Mouse (Mus musculus) embryonic facial prominence, embryonic 10.5 days (tissue): ENCODE measurements at regions not wholly inside any gene's neighbourhood (a gene's known extent, or its start where the extent isn't known, plus 50 kb on each side); places are given as distances from the start of the nearest gene placed in this dataset.
A peak's percentile ranks its signal among the peaks of the same experiment; 100 is the strongest.

Experiments
- DNase-seq: peaks from one replicate; pipeline ENCODE4 v3.0.0-alpha.2; 2017; ENCODE audit warnings: low spot score
- H3K27ac ChIP-seq: fragments of 300-500 bp; sonication (generic); replicated peaks from 2 replicates; pipeline ENCODE4 v1.5.1; 2016; ENCODE audit warnings: mild to moderate bottlenecking
- H3K27me3 ChIP-seq: fragments of 300-500 bp; sonication (generic); replicated peaks from 2 replicates; pipeline ENCODE4 v1.6.1; 2016; ENCODE audit warnings: low read depth, mild to moderate bottlenecking; ENCODE audit not compliant: poor library complexity, severe bottlenecking
- H3K36me3 ChIP-seq: fragments of 300-500 bp; sonication (generic); replicated peaks from 2 replicates; pipeline ENCODE4 v1.6.1; 2016; ENCODE audit warnings: mild to moderate bottlenecking, moderate library complexity
- H3K4me1 ChIP-seq: fragments of 300-500 bp; sonication (generic); 2 replicates; pipeline ENCODE4 v1.6.1; 2016
- H3K4me3 ChIP-seq: fragments of 300-500 bp; sonication (generic); 2 replicates; pipeline ENCODE4 v1.5.1; 2016; ENCODE audit warnings: mild to moderate bottlenecking, moderate library complexity
- H3K9me3 ChIP-seq: fragments of 300-500 bp; sonication (generic); 2 replicates; pipeline ENCODE4 v1.6.1; 2016; ENCODE audit warnings: mild to moderate bottlenecking
- WGBS: fragments of 180-500 bp; shearing (Covaris S2); methylation state at CpG from one replicate; pipeline ENCODE4 v1.1.7; 2016; 5-methylcytosine and 5-hydroxymethylcytosine counted together

- no peaks in the 10 kb centered on the region for H3K4me1 ChIP-seq
- DNase-seq: no peak
- no peaks in the 10 kb centered on the region for H3K36me3 ChIP-seq
- H3K4me3 ChIP-seq: no peak overlapping the region
- H3K9me3 ChIP-seq: no peaks in the 10 kb centered on the region
- 58% methylated on average over 2 of the region's 2 CpGs for WGBS
- no peaks in the 10 kb centered on the region for H3K27me3 ChIP-seq
- no peak overlapping the region for H3K27ac ChIP-seq
Observed at GRCm38 (mm10) chr6:135488795-135489194, 126.5 kb downstream of the Emp1 start.

GRCm38 (mm10) chr6:135493983-135494382 is 131.6 kb downstream of the Emp1 start:
- Histone ChIP-seq H3K27ac (no peak overlapping the region), H3K9me3 (no peaks in the 10 kb centered on the region), H3K27me3 (no peaks in the 10 kb centered on the region), H3K36me3 (no peaks in the 10 kb centered on the region), H3K4me1 (no peaks in the 10 kb centered on the region), H3K4me3 (no peak overlapping the region)
- WGBS: 88% methylated on average over 1 of the region's 1 CpGs
- DNase-seq: no peak

GRCm38 (mm10) chr6:135495841-135496240 is 133.5 kb downstream of the Emp1 start:
- no peak for DNase-seq
- Histone ChIP-seq H3K27ac (no peak overlapping the region), H3K36me3 (no peaks in the 10 kb centered on the region), H3K27me3 (no peaks in the 10 kb centered on the region), H3K9me3 (no peaks in the 10 kb centered on the region), H3K4me1 (no peaks in the 10 kb centered on the region), H3K4me3 (no peak overlapping the region)
- 77% methylated on average over 2 of the region's 2 CpGs for WGBS

- Histone ChIP-seq H3K4me1 (no peaks in the 10 kb centered on the region), H3K27ac (no peak overlapping the region), H3K9me3 (no peaks in the 10 kb centered on the region), H3K4me3 (no peak overlapping the region), H3K36me3 (no peaks in the 10 kb centered on the region), H3K27me3 (no peaks in the 10 kb centered on the region)
- no peak for DNase-seq
- WGBS: 90% methylated on average over 6 of the region's 6 CpGs
Observed at GRCm38 (mm10) chr6:135498592-135498991, 136.2 kb downstream of the Emp1 start.

GRCm38 (mm10) chr6:135500381-135500780 is 138.0 kb downstream of the Emp1 start:
- no peak for DNase-seq
- Histone ChIP-seq H3K27me3 (no peaks in the 10 kb centered on the region), H3K4me3 (no peak overlapping the region), H3K27ac (no peak overlapping the region), H3K4me1 (no peaks in the 10 kb centered on the region), H3K36me3 (no peaks in the 10 kb centered on the region), H3K9me3 (no peaks in the 10 kb centered on the region)
- WGBS: 74% methylated on average over 3 of the region's 3 CpGs

- Histone ChIP-seq H3K27me3 (no peaks in the 10 kb centered on the region), H3K27ac (no peak overlapping the region), H3K4me1 (no peaks in the 10 kb centered on the region), H3K36me3 (no peaks in the 10 kb centered on the region), H3K4me3 (no peak overlapping the region), H3K9me3 (no peaks in the 10 kb centered on the region)
- DNase-seq: no peak
- WGBS: 86% methylated on average over 6 of the region's 6 CpGs
Observed at GRCm38 (mm10) chr6:135501791-135502190, 139.4 kb downstream of the Emp1 start.

GRCm38 (mm10) chr6:135502405-135502804 is 140.1 kb downstream of the Emp1 start:
- H3K36me3 ChIP-seq: no peaks in the 10 kb centered on the region
- no peaks in the 10 kb centered on the region for H3K27me3 ChIP-seq
- H3K27ac ChIP-seq: no peak overlapping the region
- H3K9me3 ChIP-seq: no peaks in the 10 kb centered on the region
- WGBS: 79% methylated on average over 8 of the region's 8 CpGs
- no peaks in the 10 kb centered on the region for H3K4me1 ChIP-seq
- DNase-seq: no peak
- no peak overlapping the region for H3K4me3 ChIP-seq

- Histone ChIP-seq H3K4me1 (no peaks in the 10 kb centered on the region), H3K9me3 (no peaks in the 10 kb centered on the region), H3K27me3 (no peaks in the 10 kb centered on the region), H3K36me3 (no peaks in the 10 kb centered on the region), H3K27ac (no peak overlapping the region), H3K4me3 (no peak overlapping the region)
- 65% methylated on average over 4 of the region's 4 CpGs for WGBS
- DNase-seq: no peak
Observed at GRCm38 (mm10) chr6:135518710-135519437, 156.5 kb downstream of the Emp1 start.

GRCm38 (mm10) chr6:135519438-135519803 is 157.1 kb downstream of the Emp1 start:
- Histone ChIP-seq H3K4me3 (no peak overlapping the region), H3K27ac (no peak overlapping the region), H3K9me3 (no peaks in the 10 kb centered on the region), H3K27me3 (no peaks in the 10 kb centered on the region), H3K36me3 (no peaks in the 10 kb centered on the region), H3K4me1 (no peaks in the 10 kb centered on the region)
- 55% methylated on average over 2 of the region's 2 CpGs for WGBS
- DNase-seq: no peak

GRCm38 (mm10) chr6:135520868-135521267 is 158.5 kb downstream of the Emp1 start:
- H3K27me3 ChIP-seq: no peaks in the 10 kb centered on the region
- no peak for DNase-seq
- peaks cover 4% of the 10 kb centered on the region for H3K4me1 ChIP-seq
- H3K27ac ChIP-seq: no peak overlapping the region
- no peaks in the 10 kb centered on the region for H3K36me3 ChIP-seq
- H3K4me3 ChIP-seq: no peak overlapping the region
- no peaks in the 10 kb centered on the region for H3K9me3 ChIP-seq
- 82% methylated on average over 2 of the region's 2 CpGs for WGBS

GRCm38 (mm10) chr6:135524886-135525285 is 162.5 kb downstream of the Emp1 start:
- H3K4me1 ChIP-seq: peaks cover 7% of the 10 kb centered on the region
- no peak overlapping the region for H3K27ac ChIP-seq
- WGBS: 75% methylated on average over 5 of the region's 5 CpGs
- no peaks in the 10 kb centered on the region for H3K36me3 ChIP-seq
- H3K27me3 ChIP-seq: no peaks in the 10 kb centered on the region
- H3K9me3 ChIP-seq: no peaks in the 10 kb centered on the region
- DNase-seq: no peak
- no peak overlapping the region for H3K4me3 ChIP-seq

GRCm38 (mm10) chr6:135525841-135526327 is 163.5 kb downstream of the Emp1 start:
- DNase-seq: peak; percentile 48
- H3K27me3 ChIP-seq: no peaks in the 10 kb centered on the region
- H3K36me3 ChIP-seq: no peaks in the 10 kb centered on the region
- no peak overlapping the region for H3K27ac ChIP-seq
- WGBS: 51% methylated on average over 5 of the region's 5 CpGs
- H3K9me3 ChIP-seq: no peaks in the 10 kb centered on the region
- H3K4me1 ChIP-seq: peaks cover 7% of the 10 kb centered on the region
- no peak overlapping the region for H3K4me3 ChIP-seq

GRCm38 (mm10) chr6:135526460-135527160 is 164.3 kb downstream of the Emp1 start:
- H3K4me1 ChIP-seq: peaks cover 7% of the 10 kb centered on the region
- H3K27ac ChIP-seq: no peak overlapping the region
- H3K9me3 ChIP-seq: no peaks in the 10 kb centered on the region
- H3K36me3 ChIP-seq: no peaks in the 10 kb centered on the region
- WGBS: 86% methylated on average over 24 of the region's 24 CpGs
- no peak for DNase-seq
- no peaks in the 10 kb centered on the region for H3K27me3 ChIP-seq
- H3K4me3 ChIP-seq: no peak overlapping the region
